Mouse (Mus musculus): ENCODE measurements around the gene Dpyd. TPM values are rescaled to one million over a fixed set of nuclear protein-coding genes. Genes with fewer than 3 reads are reported as not detected.

Dpyd gene
- total RNA-seq, 2 experiments from 2014 or later, result 2.5 to 3.0 TPM

DNA sequence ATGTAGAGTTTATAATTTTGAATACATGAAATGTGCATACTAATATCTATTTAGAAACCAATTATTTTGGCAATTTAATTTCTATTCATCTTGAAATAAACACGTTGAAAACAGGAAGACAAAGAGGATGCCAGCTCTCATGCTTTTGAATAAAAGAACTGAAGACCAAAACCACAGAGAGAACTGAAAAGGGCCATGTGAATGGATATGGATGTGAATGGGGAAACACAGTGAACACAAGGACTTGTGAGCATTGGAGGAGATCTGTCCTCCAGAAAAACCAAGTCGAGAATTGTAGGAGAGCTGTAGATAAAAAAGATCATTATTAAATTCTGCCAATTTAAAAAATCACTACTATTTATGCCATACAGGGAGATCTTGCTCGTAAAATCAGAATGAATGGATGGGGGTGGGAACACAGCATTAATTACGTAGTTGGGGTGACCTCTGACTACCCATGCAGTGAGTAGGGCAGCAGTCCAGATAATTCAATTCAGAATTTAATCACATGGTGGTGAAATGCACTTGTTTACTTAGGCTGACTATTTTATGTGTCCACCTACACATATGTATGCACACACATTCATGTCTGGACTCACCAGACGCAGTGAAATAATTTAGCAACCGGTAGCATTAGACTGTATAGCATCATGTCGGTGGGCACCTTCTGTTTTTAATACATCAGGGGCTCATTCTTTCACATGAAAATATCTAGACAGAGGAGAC lies 114.3 kb downstream of the Dpyd start:
- DNase-seq, result no peak

DNA sequence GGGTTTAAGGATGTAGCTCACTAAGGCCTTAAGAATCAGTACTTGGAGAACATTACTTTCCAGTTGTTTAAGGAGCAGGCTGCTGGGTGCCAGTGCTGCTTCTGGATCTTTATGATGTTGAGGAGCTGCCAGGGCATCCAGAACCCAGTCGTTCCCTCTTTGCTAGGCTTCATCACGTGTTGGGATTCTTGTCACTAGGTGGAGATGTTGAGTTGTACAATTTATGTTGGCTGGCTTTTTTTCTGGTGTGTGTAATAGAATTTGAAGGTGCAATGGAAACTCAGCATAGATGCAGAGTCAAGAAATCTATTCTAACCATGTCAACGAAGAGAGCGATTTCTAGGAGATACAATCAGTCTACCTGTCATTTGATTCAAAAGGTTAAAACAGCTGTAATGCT lies 118.9 kb downstream of the Dpyd start:
- no peak for DNase-seq

DNA sequence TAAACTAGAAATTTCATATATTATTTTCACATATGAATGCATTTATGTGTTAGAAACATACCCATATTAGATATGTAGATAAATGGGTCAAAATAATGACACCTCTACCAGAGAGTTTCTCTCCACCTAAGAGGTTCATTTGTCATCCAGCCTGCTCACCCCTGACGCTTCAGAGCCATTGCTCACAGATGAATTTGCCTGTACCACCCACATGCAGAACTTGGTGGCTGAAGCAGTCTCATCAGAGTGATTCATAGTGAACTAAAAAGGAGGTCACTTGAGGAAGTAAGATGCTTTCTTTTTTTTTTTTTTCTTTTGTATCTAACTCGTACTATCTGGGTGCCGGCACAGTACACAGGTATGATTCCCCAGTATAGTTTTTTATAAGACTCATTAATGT lies 188.3 kb downstream of the Dpyd start:
- DNase-seq, result no peak

DNA sequence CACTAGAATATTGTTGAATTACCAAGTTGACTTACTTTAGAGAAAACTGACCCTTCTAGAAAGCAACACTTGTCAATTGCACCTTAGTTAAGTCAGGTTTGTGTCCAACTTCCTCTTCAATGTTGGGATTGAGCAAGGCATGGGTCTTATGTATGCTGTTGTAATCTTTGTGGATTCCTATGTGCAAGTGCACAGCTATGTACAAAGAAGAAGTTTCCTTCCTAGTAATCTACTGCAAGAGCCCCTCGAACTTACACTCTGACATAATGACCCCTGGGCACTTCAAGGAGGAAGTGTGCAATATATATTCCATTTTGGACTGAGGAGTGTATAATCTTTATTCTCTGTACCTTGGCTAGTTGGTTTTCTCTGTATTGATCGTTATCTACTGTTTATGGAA lies 191.7 kb downstream of the Dpyd start:
- DNase-seq, result no peak

DNA sequence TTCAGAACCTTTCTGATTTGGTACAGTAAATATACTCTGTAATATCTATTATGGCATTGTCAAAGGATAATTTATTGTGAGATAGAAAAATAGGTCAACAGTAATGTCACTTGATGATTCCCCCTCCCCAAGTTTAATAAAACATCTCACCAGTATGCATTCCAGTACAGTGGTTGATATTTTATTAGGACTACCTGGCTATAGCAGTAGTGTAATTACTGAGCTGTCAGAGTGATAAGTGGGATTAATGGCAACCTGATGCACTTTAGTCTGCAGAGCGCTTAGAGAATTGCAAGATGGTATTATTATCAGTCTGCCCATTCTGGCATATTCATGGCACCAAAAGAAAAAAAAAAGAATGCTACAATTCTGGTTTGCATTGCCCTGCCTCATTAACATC lies 194.2 kb downstream of the Dpyd start:
- DNase-seq, result no peak

DNA sequence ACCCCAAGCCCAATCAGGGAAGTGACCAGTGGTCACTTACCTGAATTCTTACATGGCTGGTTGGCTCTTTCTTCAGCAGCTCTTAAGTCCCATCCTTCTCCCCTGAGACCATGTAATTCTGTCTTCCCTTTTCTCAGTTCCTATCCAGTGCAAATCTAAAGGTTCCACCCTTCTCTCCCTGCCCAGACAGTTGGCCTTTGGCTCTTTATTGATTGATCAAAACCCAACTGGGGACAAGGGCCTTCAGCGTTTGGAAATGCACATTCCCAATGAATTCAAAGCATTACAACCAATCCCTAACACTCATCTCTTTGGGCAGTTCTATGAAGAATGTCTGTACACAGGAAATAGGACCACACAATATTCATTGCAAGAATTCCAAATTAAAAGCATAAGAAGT lies 251.0 kb downstream of the Dpyd start:
- no peak for DNase-seq

DNA sequence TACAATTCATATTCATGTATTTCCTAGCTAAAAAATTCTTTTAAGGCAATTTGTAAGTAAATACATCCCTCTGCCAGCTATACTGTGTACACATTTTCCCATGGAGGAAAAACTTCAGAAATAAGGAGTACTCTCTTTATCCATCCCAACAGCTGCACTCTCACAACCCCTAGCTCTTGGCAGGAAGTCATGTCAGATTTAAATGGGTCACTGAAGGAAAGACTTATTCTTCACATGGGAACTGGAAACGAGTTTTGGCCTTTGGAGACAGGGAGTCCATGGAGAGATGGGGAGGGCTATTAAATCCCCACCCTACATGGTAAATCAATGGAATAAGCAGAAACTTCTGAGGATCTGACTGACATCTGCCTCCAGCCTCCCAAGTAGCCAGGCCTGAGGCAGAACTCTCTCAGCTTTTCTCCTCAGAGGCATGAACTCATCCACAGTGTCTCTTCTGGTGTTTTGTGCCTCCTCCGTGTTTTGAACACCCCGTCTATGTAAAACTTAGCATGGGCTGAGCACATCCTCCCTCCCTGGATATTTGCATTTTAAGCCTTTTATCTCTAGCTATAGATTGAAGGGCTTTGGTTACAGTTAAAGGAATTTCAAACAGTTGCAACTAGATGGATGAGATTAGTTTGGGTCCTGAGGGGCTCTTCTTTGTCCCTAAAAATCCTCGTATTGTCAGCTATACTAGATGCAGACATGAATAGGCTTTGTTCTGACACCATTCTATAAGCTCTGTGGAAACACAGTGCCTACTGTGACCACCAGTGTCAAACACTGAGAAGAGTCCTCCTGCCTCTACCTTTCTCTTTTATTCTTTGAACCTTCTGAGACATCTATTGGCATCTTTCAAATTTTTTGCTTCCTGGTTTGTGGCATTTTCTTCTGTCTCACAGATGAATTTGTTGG lies 288.9 kb downstream of the Dpyd start:
- no peak for DNase-seq

DNA sequence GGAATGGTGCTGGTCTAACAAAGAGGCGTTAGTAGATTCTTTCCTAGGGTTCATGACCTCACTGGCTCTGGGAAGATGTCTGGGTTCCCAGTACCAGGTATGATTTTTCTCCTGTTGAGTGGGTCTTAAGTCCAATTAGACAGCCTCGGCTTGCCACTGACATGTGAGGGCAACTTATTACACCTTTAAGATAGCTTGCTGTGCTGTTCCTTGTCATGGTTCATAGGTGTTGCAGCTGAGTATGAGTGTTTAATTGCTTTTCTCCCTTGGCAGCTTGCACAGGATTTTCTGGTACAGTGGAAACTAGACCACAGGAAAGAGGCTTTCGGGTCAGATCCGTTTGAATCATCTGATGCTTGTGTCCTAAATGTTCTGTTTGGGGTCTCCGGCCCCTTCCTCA lies 290.8 kb downstream of the Dpyd start:
- DNase-seq, result no peak

DNA sequence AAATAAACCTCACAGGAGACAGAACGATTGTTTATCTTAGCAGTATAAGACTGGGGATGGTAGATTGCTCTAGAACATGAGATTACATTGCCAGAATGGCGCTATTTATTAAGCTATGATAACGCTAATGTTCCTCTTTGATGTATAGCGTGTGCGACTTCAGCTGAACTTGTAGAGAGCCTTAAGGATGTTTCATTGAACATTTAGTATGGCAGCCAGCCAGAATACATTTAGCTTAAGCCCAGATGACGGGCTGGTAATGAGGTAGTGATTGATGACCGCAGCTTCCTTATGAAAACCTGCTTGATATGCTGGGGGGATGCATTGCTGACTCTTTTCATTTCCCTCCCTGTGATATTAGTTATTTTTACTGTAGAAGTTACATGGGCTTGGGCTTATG lies 293.5 kb downstream of the Dpyd start:
- no peak for DNase-seq

DNA sequence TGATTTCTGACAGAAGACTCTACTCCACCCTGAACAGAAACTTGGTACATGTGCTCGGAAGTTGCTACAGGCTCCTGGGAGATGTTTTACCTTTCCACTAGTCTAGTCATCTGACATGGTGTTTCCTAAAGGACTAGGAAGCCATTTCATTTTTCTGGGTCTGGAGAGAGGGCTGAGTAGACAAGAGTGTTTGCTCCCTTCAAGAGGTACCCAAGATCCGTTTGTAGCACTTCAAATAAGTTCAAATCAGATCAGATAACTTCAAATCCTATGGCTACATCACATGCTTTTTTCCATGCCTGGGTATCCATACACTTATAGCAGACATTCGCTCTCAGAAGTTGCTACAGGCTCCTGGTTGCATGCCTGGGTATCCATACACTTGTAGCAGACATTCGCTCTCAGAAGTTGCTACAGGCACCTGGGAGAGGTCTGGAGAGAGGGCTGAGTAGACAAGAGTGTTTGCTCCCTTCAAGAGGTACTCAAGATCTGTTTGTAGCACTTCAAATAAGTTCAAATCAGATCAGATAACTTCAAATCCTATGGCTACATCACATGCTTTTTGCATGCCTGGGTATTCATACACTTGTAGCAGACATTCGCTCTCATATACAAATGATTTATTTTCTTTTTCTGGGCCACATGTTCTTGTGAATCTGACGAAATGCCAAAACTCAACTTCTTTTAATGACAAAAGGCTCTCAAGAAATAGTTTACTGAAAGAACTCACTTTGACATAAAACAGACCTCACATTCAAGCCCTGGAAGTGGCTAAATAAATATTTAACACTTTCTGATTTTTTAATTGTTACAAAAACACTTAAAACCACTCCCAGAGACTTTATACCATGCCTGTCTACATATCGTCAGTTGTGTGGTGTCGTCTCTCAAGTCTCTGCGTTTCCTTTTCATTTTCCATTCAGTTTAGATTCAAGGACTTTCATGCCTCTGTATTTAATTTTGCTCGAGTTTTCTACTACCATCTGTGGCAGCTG lies 307.5 kb downstream of the Dpyd start:
- no peak for DNase-seq

DNA sequence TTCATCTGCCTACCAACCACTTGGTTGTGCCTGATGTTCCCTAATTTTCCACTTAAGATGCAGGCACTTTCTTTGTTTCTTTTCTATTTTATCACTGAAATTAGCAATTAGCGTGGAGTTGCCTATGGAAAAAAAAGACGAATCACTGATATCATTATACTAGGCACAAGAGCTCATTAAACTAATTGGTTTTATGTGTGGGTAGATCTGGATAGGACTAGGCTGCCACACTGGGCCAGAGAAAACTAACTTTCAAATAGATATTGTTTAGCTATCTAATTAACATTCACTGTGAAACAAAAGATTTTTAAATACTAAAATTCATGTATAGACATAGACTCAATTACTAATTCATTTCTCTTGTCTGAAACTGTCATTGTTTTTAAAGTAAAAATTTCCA lies 313.9 kb downstream of the Dpyd start:
- no peak for DNase-seq

DNA sequence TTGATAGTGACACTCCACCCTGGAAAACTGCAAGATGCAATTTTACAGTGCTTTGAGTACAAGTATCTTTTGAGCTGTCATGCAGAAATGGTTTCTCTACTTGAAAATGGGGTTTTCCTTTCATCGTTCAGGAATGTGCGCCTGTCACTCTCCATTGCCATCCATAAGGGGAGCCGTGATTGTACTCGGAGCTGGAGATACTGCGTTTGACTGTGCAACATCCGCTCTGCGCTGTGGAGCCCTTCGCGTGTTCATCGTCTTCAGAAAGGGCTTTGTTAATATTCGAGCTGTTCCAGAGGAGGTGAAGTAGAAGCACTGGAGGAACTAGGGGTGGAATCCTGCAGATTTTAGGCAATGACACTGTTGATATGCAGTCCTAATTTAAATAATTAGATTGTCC lies 337.1 kb downstream of the Dpyd start:
- DNase-seq, result no peak

DNA sequence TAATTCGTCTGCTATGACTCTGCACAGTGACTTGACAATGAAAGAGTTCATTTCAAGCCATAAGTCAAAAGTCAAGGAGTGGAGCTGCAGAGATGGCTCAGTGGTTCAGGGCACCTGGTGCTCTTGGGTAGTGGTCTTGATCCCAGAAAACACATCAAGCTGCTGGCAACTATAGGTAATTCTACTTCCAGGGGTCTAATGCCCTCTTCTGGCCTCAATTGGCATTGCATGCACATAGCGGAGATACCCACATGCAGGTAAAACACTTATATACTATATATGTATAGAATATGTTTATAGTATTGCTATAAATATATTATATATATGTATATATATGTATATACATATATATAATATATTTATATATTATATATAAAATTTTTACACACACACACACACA lies 429.4 kb downstream of the Dpyd start:
- DNase-seq, result no peak

DNA sequence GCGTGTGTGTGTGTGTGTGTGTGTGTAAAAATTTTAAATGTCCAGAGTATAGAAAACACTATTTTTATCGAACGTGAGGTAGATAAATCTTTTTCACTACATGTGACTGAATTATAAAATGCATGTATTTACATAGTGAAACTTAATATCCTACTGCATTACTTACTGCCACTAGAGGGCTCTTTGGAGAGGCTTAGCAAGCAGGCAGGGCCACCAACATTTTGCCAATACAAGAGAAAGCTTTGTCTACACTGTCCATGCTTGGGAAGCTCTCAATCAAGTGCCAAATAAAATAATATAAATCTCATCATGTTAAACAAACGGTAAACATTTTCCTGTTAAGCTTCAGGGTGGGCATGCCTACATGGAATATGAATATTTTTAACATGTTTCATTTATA lies 429.9 kb downstream of the Dpyd start:
- no peak for DNase-seq

DNA sequence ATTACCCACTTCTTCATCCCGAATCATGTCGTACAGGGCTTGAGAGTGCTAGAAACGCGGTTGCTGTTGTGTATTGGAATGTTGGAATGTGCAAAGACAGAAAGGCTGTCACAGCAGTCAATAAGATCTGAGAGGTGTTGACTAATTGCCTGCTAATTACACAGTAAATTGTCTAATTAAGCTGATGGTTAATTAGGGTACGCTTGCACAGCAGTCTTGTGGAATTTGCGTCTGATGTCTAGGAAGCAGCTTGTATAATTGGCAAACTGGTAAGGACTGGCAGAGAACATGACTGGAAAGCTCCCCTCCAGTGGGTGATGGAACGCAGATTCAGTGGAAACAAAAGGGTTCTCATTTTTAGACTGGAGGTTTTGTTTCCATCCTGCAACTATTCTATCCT lies 459.3 kb downstream of the Dpyd start:
- no peak for DNase-seq

DNA sequence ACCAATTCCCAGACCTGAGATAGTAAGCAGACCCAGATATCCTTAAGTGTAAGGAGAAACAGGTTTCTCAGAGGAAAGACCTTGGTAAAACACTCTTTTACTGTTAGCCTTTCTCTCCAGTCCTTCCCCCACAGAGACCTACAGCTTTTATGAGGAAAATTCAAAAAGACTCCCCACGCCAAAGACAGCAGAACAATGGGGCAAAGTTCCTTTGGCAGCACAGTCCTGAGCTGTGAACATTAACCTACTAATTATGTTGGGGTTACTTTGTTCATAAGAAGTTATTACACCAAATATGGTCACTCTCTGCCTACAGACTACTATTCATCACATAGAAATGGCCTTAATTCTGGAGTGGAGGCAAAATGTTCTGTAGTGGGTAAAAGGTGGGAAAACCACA lies 480.7 kb downstream of the Dpyd start:
- no peak for DNase-seq

DNA sequence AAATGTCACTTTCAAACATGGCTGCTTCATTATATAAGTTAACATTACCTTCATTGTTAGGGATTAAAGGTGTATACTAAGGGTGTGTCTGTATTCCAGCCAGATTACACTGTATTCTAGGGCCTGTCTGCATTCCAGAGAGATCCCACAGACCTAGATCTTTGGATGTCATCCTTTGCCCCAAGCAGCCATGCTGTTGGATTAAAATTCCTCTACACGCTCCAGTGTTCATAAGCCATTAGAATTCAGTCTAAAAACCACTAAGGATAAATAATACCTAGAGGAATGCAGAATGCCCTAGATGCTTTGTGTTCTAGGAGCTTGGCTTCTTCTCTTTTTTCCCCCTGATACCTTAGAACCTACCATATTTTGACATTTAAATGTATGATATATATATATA lies 494.2 kb downstream of the Dpyd start:
- no peak for DNase-seq

DNA sequence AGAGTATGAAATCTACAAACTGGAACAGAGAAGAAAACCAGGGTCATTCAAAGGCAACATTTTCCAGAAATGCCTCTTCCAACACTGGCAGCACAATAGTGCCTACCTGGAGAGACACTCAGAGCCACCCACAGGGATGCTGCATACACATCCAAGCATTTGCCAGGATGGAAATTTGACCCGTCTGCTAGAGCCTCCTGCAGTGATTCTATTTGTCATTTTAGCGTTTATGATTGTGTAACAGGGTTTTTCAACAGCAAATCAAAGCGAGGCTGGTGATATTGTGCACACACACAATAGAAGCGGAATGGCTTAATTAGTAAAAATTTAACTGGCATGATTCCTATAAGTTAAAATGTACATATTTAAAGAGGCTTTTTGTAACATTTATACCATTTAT lies 501.3 kb downstream of the Dpyd start:
- DNase-seq, result no peak

DNA sequence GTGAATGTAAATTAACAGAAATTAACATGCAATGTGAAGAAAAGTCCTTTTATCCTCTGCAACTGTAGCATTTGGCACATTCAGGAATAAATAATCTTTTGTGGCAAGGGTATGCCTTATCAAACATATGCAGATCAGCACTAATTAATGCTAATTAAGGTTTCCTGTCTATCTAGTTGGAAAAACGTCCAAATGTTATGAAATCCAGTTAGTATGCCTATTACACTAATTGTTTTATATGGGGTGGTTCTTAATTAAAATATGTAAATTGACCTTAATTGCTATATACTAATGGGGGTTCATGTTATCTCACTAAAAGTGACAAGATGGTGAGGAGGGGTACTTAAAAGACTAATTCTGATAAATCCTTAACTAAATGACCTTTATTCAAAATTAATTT lies 501.7 kb downstream of the Dpyd start:
- DNase-seq, result no peak

DNA sequence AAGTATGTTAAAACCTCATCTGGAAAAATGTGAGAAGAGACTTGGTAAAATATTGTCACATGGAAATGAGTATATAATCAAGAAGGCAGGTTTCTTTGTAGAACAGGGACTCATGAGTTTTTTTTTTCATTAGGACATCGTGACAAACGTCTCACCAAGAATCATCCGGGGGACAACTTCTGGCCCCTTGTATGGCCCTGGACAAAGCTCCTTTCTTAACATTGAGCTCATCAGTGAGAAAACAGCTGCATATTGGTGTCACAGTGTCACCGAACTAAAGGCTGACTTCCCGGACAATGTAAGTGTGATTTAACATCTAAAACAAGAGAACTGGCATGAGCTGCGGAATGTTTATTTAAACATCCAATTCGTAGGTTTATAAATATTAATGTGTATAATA lies 502.8 kb downstream of the Dpyd start:
- no peak for DNase-seq

DNA sequence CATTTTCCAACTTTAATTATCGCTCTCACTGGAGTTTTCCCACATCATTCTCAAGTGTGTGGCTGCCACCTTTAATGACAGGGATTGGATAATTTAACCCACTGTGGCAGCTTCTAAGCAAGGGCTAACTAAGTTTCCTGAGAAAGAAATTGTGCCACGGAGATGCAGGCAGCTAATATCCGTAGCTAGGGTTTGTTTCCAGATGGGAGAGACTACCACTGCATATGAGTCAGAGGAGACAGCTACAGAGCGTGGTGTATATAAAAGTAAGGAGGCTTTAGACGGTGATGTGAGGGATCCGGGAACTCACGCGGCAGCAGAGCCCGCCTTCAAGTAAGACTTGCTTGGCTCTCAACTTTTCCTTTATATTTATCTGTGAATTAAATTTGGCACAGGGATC lies 505.3 kb downstream of the Dpyd start:
- DNase-seq, result no peak

DNA sequence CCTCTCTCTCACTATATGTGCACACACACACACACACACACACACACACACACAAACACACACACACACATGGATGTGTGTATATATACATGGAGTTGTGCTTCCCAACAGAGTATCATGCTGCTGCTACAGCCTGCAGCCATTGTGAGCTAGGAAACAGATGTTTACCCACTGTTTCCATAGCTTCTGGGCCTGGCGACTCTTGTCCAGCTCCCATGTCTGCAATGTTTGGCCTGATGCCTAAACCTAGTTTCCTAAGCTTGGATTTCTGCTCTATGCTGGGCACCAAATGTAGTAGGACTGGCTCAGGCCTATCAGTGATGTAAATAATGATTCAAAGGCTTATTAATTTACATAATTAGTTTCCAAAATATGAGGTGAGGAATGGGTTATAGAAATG lies 524.7 kb downstream of the Dpyd start:
- no peak for DNase-seq
